Mouse (Mus musculus) thymus, adult 2 months (tissue): Measurements from ENCODE around the gene Hist1h1c. TPM values are rescaled to one million over a fixed set of nuclear protein-coding genes. Genes with fewer than 3 reads are reported as not detected.
"Not testable (repeated sequence)": the region's sequence is repeated elsewhere in the genome, so short reads cannot be mapped to it uniquely, and the experiment has no call there.

Experiments used
- DNase-seq: peaks from one replicate; pipeline ENCODE4 v3.0.0; 2021
- H3K27ac ChIP-seq: fragments of 200-500 bp; 2 replicates; pipeline ENCODE4 v1.5.1; 2012; ENCODE audit warnings: low read length, control low read depth; ENCODE audit not compliant: control insufficient read depth, insufficient read depth
- H3K27me3 ChIP-seq: fragments of 200-500 bp; 2 replicates; pipeline ENCODE4 v1.6.1; 2012; ENCODE audit warnings: mild to moderate bottlenecking, low read length, moderate library complexity, mixed read lengths; ENCODE audit not compliant: control insufficient read depth, insufficient read depth
- H3K36me3 ChIP-seq: fragments of 200-500 bp; 2 replicates; pipeline ENCODE4 v1.6.1; 2012; ENCODE audit warnings: mild to moderate bottlenecking, low read length, moderate library complexity; ENCODE audit not compliant: control insufficient read depth, insufficient read depth
- H3K4me1 ChIP-seq: fragments of 200-500 bp; replicated peaks from 2 replicates; pipeline ENCODE4 v1.6.1; 2012; ENCODE audit warnings: low read length; ENCODE audit not compliant: control insufficient read depth, insufficient read depth
- H3K4me3 ChIP-seq: fragments of 200-500 bp; 2 replicates; pipeline ENCODE4 v1.5.1; 2012; ENCODE audit warnings: mild to moderate bottlenecking, low read length, control low read depth, moderate library complexity; ENCODE audit not compliant: control insufficient read depth, insufficient read depth
- CTCF ChIP-seq: fragments of 200-500 bp; IDR thresholded peaks from 2 replicates; pipeline ENCODE4 v1.5.1; 2012; ENCODE audit warnings: mild to moderate bottlenecking, control low read depth, low read length, moderate library complexity, borderline replicate concordance; ENCODE audit not compliant: control insufficient read depth, poor library complexity, insufficient read depth; ENCODE audit errors: extremely low read depth
- POLR2A ChIP-seq: fragments of 200-500 bp; IDR thresholded peaks from 2 replicates; pipeline ENCODE4 v1.6.1; 2012; ENCODE audit warnings: mild to moderate bottlenecking, low read length, control low read depth, moderate library complexity; ENCODE audit not compliant: control insufficient read depth, poor library complexity, insufficient read depth; ENCODE audit errors: extremely low read depth
- WGBS: fragments of 180-500 bp; shearing (Covaris S2); methylation state at CpG from one replicate; pipeline ENCODE4 v1.1.7; 2018; 5-methylcytosine and 5-hydroxymethylcytosine counted together
- polyA plus RNA-seq: library from polyadenylated mRNA; depleted of rRNA; stranded (reverse); fragments of >200 nt; gene quantifications from 2 replicates; pipeline ENCODE4 v1.2.3, GENCODE M21; 2012

The Hist1h1c gene
- polyA plus RNA-seq, 1 experiment, result 40.9 TPM

- DNase-seq, result no peak
- Histone ChIP-seq H3K27me3 (no peaks in the 10 kb centered on the region), H3K27ac (peak overlapping the region; percentile 78), H3K4me3 (peak overlapping the region; percentile 40), H3K36me3 (no peaks in the 10 kb centered on the region), H3K4me1 (peaks cover 12% of the 10 kb centered on the region)
- TF ChIP-seq POLR2A, result no peak
- TF ChIP-seq CTCF, result no peak
- WGBS, result 1% methylated on average over 22 of the region's 27 CpGs
Measured at GRCm38 (mm10) chr13:23760240-23760971, 21.8 kb downstream of the Hist1h1c start.

GRCm38 (mm10) chr13:23760972-23761864, 22.6 kb downstream of the Hist1h1c start, which contains the start of gene Hist1h4a:
Gene Hist1h4a (minus strand): TSS chr13:23761230.
- DNase-seq, result peak; percentile 98
- WGBS, result under 1% methylated on average over 69 of the region's 72 CpGs
- no peak for TF ChIP-seq CTCF
- peak; percentile 72 for TF ChIP-seq POLR2A
- H3K4me1 ChIP-seq, result peaks cover 12% of the 10 kb centered on the region
- peak within 1 kb of the TSS; percentile 94 for H3K27ac ChIP-seq
- no peaks in the 10 kb centered on the region for H3K36me3 ChIP-seq
- H3K27me3 ChIP-seq, result no peaks in the 10 kb centered on the region
- H3K4me3 ChIP-seq, result peak within 1 kb of the TSS; percentile 50

GRCm38 (mm10) chr13:23761871-23762821, 23.5 kb downstream of the Hist1h1c start, which contains the start of gene Hist1h3a:
Gene Hist1h3a (minus strand): TSS chr13:23762386.
- peak within 1 kb of the TSS; percentile 94 for H3K27ac ChIP-seq
- WGBS, result under 1% methylated on average over 33 of the region's 52 CpGs
- peak; percentile 70 for TF ChIP-seq POLR2A
- peaks cover 12% of the 10 kb centered on the region for H3K4me1 ChIP-seq
- H3K36me3 ChIP-seq, H3K27me3 ChIP-seq: not testable (repeated sequence)
- peak; percentile 72 for DNase-seq
- H3K4me3 ChIP-seq, result peak within 1 kb of the TSS; percentile 50

- WGBS, result 1% methylated on average over 10 of the region's 10 CpGs
- H3K4me3 ChIP-seq, result no peak overlapping the region
- no peak for DNase-seq
Measured at GRCm38 (mm10) chr13:23763242-23763585, 24.6 kb downstream of the Hist1h1c start.

GRCm38 (mm10) chr13:23763586-23764323, 25.1 kb downstream of the Hist1h1c start, which contains the start of gene Hist1h1a:
Gene Hist1h1a (plus strand): TSS chr13:23763666.
- H3K27ac ChIP-seq, result peak within 1 kb of the TSS; percentile 94
- peak within 1 kb of the TSS; percentile 74 for H3K4me3 ChIP-seq
- H3K36me3 ChIP-seq, result no peaks in the 10 kb centered on the region
- H3K4me1 ChIP-seq, result peaks cover 9% of the 10 kb centered on the region
- H3K27me3 ChIP-seq, result no peaks in the 10 kb centered on the region
- peak; percentile 87 for DNase-seq
- TF ChIP-seq CTCF (no peak), POLR2A (peak; percentile 89; the same call in 1 of the 2 replicates)
- 2% methylated on average over 34 of the region's 34 CpGs for WGBS

More at GRCm38 (mm10) chr13:23763242-23763585, 24.6 kb downstream of the Hist1h1c start:
- no peaks in the 10 kb centered on the region for H3K36me3 ChIP-seq
- TF ChIP-seq POLR2A (no peak), CTCF (no peak)
- no peaks in the 10 kb centered on the region for H3K27me3 ChIP-seq
- H3K4me1 ChIP-seq, result peaks cover 9% of the 10 kb centered on the region
- peak overlapping the region; percentile 82 for H3K27ac ChIP-seq
